Mouse (Mus musculus) gastrocnemius, postnatal 4 days (tissue): ENCODE measurements around the gene Cma2. TPM values are rescaled to one million over a fixed set of nuclear protein-coding genes. Genes with fewer than 3 reads are reported as not detected.

Experiments
- total RNA-seq, 2 experiments: library from RNA; stranded (reverse); gene quantifications; 2 replicates each; pipeline ENCODE4 v1.2.3; 2021

Cma2 gene
- total RNA-seq, 2 experiments from 2014 or later, result 3.7 to 4.2 TPM

Other genes starting within 250 kb of the Cma2 start
- under 1 TPM; 0.39 to 0.49 TPM for gene Tgm1, start 237.1 kb upstream of the Cma2 start, total RNA-seq
- 10 to 100 TPM; 10.9 to 12.8 TPM for gene Rabggta, start 228.7 kb upstream of the Cma2 start, total RNA-seq
- 10 to 100 TPM; 40.1 to 41.3 TPM for gene Dhrs1, start 205.3 kb upstream of the Cma2 start, total RNA-seq
- 10 to 100 TPM; 16.9 to 18.5 TPM for gene Nop9, start 205.3 kb upstream of the Cma2 start, total RNA-seq
- gene Cideb, start 192.5 kb upstream of the Cma2 start, total RNA-seq, result under 1 TPM in 1 of 2 experiments, not detected in 1; 0.36 TPM
- under 1 TPM; 0.13 to 0.20 TPM for gene Ltb4r2, start 189.6 kb upstream of the Cma2 start, total RNA-seq
- gene Ltb4r1, start 185.0 kb upstream of the Cma2 start, total RNA-seq, result under 1 TPM; 0.49 to 0.64 TPM
- gene Adcy4, start 166.9 kb upstream of the Cma2 start, total RNA-seq, result 10 to 100 TPM in 1 of 2 experiments, 1 to 10 TPM in 1; 9.2 to 11.3 TPM
- gene Ripk3, start 162.1 kb upstream of the Cma2 start, total RNA-seq, result 10 to 100 TPM in 1 of 2 experiments, 1 to 10 TPM in 1; 9.4 to 10.7 TPM
- 10 to 100 TPM; 23.0 to 26.0 TPM for gene Nfatc4, start 127.8 kb upstream of the Cma2 start, total RNA-seq
- 10 to 100 TPM; 27.5 to 33.0 TPM for gene Nynrin, start 97.0 kb upstream of the Cma2 start, total RNA-seq
- under 1 TPM; 0.47 to 0.52 TPM for gene Cbln3, start 66.6 kb upstream of the Cma2 start, total RNA-seq
- gene Khnyn, start 66.0 kb upstream of the Cma2 start, total RNA-seq, result 10 to 100 TPM; 15.7 to 16.9 TPM
- 10 to 100 TPM; 45.7 to 50.1 TPM for gene Sdr39u1, start 50.7 kb upstream of the Cma2 start, total RNA-seq
- 10 to 100 TPM; 70.9 to 91.6 TPM for gene Cma1, start 6.3 kb upstream of the Cma2 start, total RNA-seq
- gene Mcpt1, start 67.0 kb downstream of the Cma2 start, total RNA-seq, result not detected
- not detected for gene Mcpt9, start 79.5 kb downstream of the Cma2 start, total RNA-seq
- not detected for gene Mcpt2, start 91.1 kb downstream of the Cma2 start, total RNA-seq
- gene Mcpt4, start 111.3 kb downstream of the Cma2 start, total RNA-seq, result 10 to 100 TPM; 48.3 to 50.8 TPM
- gene Mcpt8, start 134.3 kb downstream of the Cma2 start, total RNA-seq, result not detected
- under 1 TPM; 0.56 to 0.96 TPM for gene Ctsg, start 151.6 kb downstream of the Cma2 start, total RNA-seq
- not detected for gene Gzme, start 169.6 kb downstream of the Cma2 start, total RNA-seq
- gene Gzmd, start 181.6 kb downstream of the Cma2 start, total RNA-seq, result not detected
- gene Gzmg, start 208.6 kb downstream of the Cma2 start, total RNA-seq, result not detected
- gene Gzmn, start 223.6 kb downstream of the Cma2 start, total RNA-seq, result under 1 TPM; 0.29 TPM